Mouse (Mus musculus): ENCODE results near the gene Gmeb1.
A peak's percentile ranks its signal among the peaks of the same experiment; 100 is the strongest.
"Not testable (repeated sequence)": the region's sequence is repeated elsewhere in the genome, so short reads cannot be mapped to it uniquely, and the experiment has no call there.

Gene Gmeb1

DNA sequence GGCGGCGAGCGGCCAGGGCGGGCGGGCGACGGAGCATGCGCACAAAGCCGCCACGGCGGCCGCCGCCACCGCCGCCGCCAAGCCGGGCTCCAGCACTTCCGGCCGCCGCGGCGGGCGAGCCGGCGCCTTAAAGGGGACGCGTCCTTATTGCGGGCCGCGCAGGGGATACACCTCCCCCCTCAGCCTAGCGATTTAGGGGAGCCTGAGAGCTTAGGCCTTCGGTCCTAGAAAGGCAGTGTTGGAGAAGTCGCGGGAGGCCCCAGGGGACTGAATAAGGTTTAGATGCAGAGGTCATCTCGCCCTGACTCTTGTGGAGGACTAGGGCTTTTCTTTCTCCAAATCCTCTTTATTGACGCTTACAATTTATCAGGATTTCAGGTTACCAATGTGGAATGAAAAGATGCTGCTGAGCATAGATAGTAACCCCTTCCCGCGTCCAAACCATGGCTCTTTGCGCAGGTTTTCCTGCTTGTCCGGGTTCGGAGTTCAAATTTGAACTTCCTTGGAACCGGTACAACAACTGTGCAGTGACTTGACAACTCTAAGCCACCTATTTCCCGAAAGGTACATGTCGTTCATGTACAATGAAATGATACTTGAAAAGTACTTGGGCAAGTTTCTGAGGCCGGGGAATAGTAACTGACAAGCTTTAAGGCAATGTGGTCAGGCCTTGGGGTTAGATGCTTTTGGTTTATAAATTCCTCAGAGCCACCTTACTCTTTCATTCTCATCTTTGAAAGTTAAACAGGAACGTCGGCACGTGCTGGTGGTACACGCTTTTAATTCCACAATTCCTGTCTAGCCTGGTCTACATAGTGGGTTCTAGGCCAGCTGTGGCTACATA, at the start of gene Gmeb1:
Gmeb1 (minus strand) TSS at position 89 of the 844 bp plus-strand sequence.
- peak; percentile 77 to 81 for DNase-seq (ENCODE audit: low spot score in 2 of 2)

DNA sequence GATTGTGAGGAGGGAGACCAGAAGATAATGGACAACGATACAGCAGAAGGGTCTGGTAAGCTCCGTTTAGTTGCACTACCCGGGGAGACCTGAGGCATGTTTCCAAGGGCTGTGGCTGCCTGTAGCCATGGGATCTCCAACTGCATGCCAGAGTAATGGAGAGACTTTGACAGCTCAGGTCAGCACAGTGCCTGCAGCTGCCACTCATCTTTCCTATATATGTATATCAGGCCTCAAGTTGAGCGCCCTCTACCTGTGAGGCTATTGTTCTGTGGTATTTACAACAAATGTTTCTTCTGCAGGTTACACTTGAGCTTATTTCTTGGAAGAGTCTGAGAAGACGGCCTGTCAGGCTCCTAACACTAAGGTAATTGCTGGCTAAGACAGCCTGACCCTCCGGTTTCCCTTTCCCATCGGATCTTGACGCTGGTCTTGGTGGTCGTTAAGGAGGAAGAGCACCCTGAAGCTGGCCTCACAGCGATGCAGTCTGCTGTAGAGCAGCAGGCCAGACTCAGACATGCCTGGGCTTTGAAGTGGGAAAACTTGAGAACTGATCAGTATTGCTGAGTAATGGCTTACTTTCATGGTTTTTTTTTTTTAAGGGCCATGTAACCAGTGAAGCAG, 48.6 kb upstream of the Gmeb1 start:
- DNase-seq (ENCODE audit: low spot score in 2 of 2), result peak in 1 of 2 experiments; percentile 38

DNA sequence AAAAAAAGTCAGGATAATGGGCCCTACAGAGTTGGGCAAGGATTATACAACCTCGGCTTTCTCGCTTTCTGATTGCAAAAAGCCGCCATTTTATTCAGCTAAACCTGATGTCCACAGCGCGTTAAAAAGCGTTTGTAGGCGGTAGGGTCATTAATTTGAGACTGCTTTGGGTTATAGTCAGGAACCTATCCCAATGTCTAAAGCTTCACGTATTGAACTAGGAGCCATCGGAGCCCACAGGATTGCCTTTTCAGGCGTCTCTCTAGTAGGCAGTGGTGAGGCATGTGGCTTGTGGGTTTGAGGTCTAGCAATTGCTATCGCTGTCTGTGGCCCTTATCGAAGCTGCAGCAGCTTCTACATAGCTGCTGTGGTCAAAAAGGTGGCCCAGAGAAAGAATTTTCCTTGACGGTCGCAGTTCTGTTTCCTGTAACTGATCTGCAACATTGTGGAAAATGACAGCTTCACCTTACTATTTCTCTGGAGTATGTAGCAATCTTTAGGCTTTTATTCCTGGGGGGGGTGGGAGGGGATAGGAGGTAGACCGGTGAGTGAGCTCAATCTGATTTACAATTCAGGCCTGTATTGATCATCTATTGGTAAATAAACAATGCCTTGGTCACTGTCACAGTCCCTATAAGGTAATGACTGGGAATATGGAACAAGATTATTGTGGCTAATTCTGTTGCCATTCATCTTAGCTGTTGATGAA, 47.9 kb upstream of the Gmeb1 start:
- DNase-seq (ENCODE audit: low spot score in 2 of 2), result peak in 1 of 2 experiments; percentile 26

DNA sequence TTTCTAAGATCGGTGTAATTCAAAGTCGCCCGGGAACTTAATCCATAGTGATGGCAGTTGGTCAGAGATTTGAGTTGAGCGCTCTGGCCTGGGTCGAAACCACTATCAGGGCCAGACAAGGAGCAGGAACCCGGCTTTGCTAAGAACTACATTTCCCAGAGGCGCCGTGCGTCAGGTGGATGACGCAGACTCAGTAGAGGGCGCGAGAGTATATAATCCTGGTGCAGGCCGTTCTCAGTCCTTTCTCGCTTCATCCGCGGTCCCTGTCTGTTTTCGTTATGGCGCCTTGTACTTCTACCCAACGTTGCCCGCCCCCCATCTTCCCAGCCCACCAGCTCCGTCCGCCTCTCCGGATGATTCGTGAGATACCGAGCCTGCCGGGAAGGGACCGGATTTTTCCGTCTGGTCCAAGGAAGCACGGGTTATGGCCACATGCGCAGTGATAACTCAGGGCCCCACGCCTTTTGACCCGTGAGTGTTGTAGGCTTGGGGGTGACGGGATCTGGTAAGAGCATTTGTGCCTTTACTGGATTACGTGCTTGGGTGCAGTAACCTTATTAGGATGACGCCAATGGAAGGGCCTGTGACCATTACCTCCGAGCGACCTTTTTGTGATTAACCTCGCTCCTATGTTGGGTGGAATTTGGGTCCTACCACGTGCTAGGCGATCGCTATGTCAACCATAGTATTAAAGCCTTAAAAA, 47.2 kb upstream of the Gmeb1 start:
- DNase-seq (ENCODE audit: low spot score in 2 of 2), result peak; percentile 91 to 92

DNA sequence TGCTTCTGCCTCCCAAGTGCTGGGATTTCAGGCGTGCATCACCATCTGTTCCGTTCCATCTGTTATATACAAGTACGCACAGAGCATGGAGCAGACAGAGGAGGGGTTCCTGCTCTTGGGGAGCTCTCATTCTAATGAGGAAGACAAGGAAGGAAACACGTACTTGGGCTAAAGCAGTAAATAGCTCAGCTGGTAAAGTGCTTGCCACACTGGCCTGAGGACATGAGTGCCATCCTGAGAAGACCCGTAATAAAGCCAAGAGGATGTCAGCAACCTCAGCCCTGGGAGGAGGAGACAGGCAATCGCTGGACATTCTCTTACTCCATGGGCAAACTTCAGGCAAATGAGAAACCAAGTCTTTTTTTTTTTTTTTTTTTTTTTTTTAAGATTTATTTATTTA, 44.6 kb upstream of the Gmeb1 start:
- DNase-seq (ENCODE audit: low spot score in 2 of 2), result no peak

GRCm38 (mm10) chr4:132305276-132305675, 43.9 kb upstream of the Gmeb1 start:
- DNase-seq (ENCODE audit: low spot score in 2 of 2), result no peak

- DNase-seq (ENCODE audit: low spot score in 2 of 2), result not testable (repeated sequence)
Measured at GRCm38 (mm10) chr4:132303484-132303883, 42.1 kb upstream of the Gmeb1 start.

- DNase-seq (ENCODE audit: low spot score in 2 of 2), result peak; percentile 45 to 48
Measured at GRCm38 (mm10) chr4:132302939-132303479, 41.6 kb upstream of the Gmeb1 start, which contains the start of gene Rab42. Gene Rab42 (minus strand): TSS chr4:132303385.

DNA sequence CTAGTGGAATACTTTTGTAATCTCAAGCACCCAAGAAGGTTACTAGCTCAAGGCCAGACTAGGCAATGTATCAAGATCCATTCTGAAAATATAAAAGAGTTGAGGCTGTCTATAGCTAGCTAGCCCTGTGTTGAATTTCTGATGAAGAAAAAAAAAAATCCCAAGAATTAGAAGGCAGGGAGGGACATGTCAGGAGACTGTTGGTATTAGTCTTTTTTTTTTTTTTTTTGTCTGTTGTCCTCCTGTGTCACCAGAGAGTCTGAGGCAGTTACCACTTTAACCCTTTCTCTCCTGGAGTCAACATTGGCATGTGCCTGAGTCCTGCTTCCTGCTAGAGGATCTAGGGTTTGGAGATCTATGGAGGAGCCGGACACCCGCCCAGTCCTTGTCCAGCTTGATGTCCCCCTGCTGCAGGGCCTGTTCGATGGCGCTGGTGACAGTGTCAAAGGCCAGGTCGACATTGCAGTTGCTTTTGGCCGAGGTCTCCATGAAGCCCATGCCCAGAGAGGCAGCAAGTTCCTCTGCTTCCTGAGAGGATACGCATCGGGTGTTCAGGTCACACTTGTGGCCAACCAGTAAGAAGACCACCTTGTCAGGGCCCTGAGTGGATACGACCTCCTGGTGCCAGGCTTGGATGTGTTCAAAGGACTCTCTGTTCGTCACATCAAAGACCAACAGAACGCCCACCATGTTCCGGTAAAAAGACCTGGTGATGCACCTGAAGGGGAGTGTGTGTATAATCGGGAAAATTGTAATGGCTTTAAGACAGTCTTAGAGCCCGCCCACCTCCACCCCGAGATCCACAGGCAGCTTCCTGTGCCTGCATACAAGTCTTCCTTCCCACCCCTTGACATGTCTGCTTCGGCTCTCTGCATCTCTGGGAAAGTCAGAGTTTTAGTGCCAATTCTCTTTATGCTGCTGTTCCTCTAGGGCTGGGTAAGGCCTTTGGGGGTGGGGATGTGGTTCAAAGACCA, 40.9 kb upstream of the Gmeb1 start:
- DNase-seq (ENCODE audit: low spot score in 2 of 2), result no peak

DNA sequence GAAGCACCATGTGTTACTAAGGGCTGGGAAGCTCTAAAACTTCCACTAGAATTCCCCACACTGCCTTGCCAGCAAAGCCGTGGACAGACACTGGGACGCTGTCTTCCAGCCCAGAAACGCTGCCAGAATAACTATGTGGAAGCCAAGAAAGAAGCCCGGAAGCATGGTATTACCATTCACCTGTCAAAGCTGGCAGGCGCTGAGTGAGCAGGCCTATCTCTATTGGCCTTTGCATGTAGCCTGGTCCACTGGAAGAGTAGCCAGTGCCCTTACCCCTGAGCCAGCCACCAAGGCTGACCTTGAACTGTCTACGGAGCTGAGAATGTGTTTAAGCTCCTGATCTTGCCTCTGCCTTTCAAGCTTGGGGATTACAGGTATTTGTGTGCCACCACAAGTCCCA, 40.1 kb upstream of the Gmeb1 start:
- DNase-seq (ENCODE audit: low spot score in 2 of 2), result peak; percentile 56 to 58

DNA sequence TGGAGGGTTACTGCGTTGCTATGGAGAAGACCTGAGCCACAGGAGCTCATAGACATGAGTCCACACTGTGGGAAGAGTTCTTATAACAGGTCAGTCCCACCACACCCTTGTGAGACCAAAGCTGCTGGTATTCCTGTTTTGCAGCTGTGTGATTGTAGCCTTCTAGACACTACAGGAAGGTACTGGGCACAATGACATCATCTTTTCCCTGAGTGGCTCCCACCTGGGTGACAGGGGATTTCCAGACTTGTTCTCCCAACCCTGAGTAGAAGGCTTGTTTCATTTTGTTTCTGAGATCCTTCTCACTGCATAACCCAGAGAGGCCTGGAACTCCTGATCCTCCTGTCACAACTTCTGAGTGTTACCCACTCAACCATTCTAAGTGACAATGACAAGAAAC, 38.4 kb upstream of the Gmeb1 start:
- no peak for DNase-seq (ENCODE audit: low spot score in 2 of 2)

DNA sequence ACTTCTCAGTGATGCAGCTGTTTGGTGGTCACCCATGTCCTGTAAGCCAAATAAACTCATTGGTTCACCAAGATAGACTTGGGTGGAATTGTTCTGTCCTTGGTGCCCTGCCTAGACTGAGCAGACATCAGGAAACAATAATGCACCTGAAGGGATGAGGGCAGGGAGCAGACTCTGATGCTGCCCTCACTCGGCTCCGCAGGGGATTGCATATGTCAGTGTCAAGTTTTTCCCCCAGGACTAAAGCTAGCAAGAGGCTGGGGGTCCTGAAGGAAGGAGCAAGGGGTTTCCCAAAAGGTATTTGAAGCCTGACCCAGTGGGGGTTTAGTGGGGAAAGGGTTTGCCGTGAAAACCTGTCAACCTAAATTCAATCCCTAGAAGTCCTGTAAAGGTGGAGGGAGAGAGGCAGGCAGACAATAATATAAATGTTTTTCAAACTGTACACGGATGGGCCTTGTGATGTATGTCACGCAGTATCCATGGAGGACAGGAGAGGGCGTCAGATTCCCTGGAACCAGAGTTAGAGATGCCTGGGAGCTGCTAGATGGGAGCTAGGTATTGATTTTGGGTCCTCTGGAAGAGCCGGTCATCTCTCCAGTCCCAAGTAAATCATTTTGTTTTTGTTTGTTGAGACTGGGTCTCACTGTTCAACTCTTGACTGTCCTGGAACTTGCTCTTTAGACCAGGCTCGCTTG, 34.4 kb upstream of the Gmeb1 start:
- no peak for DNase-seq (ENCODE audit: low spot score in 2 of 2)

DNA sequence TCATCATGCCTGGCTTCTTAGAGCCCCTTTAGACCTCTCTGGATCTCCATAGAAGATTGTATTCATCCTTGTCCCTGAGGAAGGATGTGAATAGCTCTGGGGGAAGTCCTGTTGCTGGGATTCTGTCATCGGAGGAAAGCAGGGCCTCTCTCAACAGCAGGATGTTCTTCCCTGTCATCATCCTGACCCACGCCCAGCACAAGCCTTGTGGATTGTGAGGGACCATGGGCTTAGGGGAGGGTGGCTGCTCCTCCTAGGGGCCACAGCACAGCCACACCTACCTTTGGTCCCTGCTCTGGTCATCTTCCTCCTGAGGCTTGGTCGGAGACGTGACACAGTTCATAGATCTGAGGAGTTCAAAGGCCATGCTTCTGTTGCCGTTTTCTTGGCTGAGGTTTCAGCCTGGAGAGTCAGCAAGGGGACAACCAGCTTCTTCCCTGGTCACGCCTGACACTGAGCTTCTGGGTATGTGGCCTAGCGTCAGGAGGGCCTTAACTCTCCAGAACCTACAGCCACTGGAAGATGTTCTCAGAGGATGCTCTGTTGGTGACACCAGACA, 32.4 kb upstream of the Gmeb1 start:
- no peak for DNase-seq (ENCODE audit: low spot score in 2 of 2)

GRCm38 (mm10) chr4:132292988-132293387, 31.6 kb upstream of the Gmeb1 start:
- no peak for DNase-seq (ENCODE audit: low spot score in 2 of 2)

- no peak for DNase-seq (ENCODE audit: low spot score in 2 of 2)
Measured at GRCm38 (mm10) chr4:132291624-132292335, 30.4 kb upstream of the Gmeb1 start.

DNA sequence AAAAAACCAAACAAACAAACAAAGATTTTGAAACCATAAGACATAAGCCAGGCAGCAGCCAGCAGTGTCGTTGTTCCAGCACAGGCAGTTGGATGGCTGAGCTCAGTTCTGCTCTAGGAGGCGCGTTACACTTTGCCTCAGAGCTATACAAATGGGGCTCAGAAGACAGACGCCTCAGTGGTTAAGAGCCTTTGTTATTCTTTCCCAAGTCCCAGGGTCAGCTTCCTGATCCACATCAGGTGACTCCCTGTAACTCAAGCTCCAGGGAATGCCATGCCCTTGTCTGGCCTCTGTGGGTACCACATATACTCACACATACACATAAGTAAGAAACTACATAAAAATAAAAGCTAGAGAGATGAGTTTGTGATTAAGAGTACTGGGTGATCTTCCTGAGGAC, 29.7 kb upstream of the Gmeb1 start:
- DNase-seq (ENCODE audit: low spot score in 2 of 2), result no peak

DNA sequence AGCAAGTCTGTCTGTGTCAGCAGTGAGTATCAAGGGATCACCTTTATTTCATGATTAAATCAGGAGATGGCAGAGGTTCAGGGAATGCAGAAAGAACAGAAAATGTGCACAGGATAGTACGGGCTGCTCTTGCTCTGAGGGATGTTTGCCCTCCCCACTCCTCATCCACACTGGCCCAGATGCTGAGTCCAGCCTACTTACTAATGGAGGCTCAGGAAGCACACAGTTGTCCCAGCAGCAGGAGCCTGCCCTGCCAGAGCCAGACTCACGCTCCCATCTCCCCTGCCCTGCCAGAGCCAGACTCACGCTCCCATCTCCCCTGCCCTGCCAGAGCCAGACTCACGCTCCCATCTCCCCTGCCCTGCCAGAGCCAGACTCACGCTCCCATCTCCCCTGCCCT, 27.4 kb upstream of the Gmeb1 start:
- not testable (repeated sequence) for DNase-seq (ENCODE audit: low spot score in 2 of 2)

- no peak for DNase-seq (ENCODE audit: low spot score in 2 of 2)
Measured at GRCm38 (mm10) chr4:132275949-132276348, 14.5 kb upstream of the Gmeb1 start.
